Mouse (Mus musculus) monocyte, adult 5-6 weeks (primary cell): ENCODE data around the gene Taar7f. TPM values are rescaled to one million over a fixed set of nuclear protein-coding genes. Genes with fewer than 3 reads are reported as not detected.
"Not testable (repeated sequence)": the region's sequence is repeated elsewhere in the genome, so short reads cannot be mapped to it uniquely, and the experiment has no call there.

Source experiments
- ATAC-seq: fragments of 153-309, 156-312 bp; replicated peaks from 2 replicates; pipeline ENCODE4 v1.8.0; 2017; ENCODE audit warnings: mild to moderate bottlenecking; ENCODE audit not compliant: low TSS enrichment, insufficient number of reproducible peaks, severe bottlenecking, poor library complexity, low FRiP score
- total RNA-seq: library from RNA; stranded (forward); fragments of 200-1000, 200-491, 200-594 nt; gene quantifications from 3 replicates; pipeline ENCODE4 v1.2.3, GENCODE M21; 2017

Gene Taar7f
- total RNA-seq = not detected in 3 replicates

DNA sequence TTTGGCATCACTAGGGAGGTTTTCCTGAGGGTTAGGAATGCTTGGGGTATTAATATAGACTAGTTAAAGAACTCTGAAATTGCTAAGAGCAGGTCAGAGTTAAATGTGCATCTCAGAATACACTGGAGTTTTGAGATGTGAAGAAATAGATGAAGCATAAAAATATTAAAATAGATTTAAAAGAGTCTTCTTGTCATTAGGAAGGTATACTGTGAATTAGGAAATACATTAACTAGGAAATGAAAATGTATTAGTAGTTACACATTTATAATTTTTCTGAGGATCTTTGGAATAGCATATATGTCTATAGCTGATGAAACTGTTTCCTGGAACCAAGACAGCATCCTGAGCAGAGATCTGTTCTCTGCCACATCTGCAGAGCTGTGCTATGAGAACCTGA lies at the start of gene Taar7f:
Taar7f (plus strand) TSS at position 301 of the 400 bp plus-strand sequence.
- no peak for ATAC-seq

DNA sequence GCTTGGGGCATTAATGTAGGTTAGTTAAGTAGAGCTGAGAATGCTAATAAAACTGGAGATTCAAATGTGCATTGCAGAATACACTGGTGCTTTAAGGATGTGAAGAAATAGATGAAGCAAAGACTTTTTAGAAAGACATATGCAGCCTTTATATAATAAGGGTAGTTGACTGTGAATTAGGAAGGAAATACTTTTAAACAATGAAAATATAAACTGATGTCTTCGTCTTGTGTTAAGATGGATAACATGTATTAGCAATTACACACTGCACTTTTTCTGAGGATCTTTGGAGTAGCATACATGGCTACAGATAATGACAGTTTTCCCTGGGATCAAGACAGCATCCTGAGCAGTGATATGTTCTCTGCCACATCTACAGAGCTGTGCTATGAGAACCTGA lies 49.7 kb upstream of the Taar7f start, which contains the start of gene Taar7b:
Taar7b (plus strand) TSS at position 301 of the 400 bp plus-strand sequence.
- ATAC-seq = no peak

DNA sequence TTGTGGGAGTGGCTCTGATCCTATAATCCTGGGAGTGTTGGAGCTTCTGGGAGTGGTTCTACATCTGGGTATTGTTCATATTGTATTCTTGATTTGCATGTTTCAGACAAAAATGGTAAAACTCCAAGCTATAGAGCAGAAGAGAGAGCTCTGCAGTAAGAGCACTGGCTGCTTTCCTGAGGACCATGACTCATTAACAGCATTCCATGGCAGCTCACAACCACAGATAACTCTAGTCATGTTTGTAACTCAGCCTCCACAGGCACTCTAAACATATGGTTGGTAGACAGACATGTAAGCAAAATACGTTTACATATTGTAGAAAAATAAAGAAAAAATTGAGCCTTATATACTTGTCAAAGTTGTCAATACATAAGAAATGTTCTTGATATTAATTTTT lies 42.9 kb upstream of the Taar7f start:
- ATAC-seq = no peak

DNA sequence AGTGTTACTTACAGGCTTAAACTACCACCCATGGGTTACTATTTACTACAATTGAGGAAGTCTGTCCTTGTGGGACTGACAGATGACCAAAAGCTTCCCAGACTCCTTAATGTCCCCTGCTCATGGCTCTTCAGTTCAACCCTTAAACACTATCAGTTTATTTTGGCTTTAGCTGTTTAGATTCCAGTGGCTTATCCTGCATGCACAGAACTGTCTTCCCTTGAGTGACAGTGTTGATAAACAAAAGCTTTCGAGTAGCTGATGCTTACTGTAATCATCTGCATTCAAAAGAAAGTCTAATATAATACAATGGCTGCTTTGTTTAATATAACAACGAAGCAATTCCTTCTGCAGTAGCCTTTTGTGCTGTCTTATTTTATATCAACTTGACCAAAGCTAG lies 42.3 kb upstream of the Taar7f start:
- no peak for ATAC-seq

DNA sequence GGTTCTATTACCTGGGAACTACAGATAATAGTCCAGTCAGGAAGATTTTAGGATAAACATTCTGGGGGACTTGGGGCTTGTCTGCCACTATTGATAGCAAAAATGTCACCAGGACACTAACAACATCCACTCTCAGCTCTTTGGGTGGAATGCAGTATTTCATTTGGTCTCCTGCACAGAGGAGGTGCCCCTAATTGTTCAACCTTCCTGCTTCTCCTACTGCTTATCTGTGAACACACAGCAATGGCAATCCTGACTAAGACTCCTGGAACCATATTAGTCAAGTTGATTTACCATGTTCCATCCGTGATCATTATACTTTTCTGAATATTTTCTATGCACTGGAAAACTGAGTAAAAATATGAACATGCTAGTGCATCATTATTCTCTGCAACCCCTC lies 41.2 kb upstream of the Taar7f start:
- ATAC-seq = no peak

DNA sequence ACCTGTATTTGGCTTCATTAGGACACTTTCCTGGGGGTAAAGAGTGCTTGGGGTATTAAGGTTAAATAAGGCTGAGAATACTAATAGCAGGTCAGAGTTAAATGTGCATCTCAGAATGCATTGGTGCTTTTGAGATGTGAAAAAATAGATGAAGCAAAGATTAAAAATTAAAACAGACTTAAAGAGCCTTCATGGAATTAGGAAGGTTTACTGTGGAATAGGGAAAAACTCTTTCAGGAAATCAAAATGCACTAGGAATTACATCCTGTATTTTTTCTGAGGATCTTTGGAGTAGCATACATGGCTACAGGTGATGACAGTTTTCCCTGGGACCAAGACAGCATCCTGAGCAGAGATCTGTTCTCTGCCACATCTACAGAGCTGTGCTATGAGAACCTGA lies 22.4 kb upstream of the Taar7f start, which contains the start of gene Taar7d:
Taar7d (plus strand) TSS at position 301 of the 400 bp plus-strand sequence.
- no peak for ATAC-seq

DNA sequence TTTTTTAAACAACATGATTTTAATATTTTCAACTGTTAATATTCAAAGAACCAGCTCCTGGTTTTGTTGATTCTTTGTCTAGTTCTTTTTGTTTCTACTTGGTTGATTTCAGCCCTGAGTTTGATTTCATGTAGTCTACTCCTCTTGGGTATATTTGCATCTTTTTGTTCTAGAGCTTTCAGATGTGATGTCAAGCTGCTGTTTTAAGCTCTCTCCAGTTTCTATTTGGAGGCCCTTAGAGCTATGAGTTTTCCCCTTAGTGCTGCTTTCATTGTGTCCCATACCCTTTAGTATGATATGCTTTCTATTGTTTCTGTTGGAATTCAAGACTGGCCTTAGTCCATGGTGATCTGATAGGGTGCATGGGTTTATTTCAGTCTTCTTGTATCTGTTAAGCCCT lies 18.0 kb upstream of the Taar7f start:
- no peak for ATAC-seq

DNA sequence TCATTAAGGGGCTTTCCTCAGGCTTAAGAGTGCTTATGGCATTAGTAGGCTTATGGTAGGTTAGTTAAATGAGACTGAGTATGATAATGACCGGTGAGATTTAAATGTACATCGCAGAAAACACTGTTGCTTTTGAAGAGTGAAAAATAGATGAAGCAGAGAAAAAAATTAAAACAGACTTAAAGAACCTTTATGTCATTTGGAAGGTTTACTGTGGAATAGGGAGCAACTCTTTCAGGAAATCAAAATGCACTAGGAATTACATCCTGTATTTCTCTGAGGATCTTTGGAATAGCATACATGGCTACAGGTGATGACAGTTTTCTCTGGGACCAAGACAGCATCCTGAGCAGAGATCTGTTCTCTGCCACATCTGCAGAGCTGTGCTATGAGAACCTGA lies 12.0 kb upstream of the Taar7f start, which contains the start of gene Taar7e:
Taar7e (plus strand) TSS at position 301 of the 400 bp plus-strand sequence.
- no peak for ATAC-seq

DNA sequence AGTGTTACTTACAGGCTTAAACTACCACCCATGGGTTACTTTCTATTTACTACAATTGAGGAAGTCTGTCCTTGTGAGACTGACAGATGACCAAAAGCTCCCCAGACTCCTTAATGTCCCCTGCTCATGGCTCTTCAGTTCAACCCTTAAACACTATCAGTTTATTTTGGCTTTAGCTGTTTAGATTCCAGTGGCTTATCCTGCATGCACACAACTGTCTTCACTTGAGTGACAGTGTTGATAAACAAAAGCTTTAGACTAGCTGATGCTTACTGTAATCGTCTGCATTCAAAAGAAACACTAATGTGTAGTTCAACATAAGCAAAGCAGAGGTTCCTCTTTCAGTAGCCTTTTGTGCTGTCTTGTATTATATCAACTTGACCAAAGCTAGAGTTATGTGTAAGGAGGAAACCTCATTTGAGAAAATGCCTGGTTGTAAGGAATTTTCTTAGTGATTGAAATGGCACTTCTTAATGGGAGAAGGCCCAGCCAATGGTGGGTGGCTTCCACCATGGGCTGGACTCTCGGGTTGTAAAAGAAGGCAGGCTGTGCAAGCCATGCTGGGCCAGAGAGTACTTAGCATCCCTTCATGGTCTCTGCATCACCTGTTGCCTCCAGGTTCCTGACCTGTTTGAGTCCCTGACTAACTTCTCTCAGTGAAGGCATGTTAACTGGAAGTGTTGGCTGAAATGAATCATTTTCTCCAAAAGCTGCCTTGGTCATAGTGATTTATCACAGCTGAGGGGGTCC lies 9.0 kb upstream of the Taar7f start:
- no peak for ATAC-seq

DNA sequence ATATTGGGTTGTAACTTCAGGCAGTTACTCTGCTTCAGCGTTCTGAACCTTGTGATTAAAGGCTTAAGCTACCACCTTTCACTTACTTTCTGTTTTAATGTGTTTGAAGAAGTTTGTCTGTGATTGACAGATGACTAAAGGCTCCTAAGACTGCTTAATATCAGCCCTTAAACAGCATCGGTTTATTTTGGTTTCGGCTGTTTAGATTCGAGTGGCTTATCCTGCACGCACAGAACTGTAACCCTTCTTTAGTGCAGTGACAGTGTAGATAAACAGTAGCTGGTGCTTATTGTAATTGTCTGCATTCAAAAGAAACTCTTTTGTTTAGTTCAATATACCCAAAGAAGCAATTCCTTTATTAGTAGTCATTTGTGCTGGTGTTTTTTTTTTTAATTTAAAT lies 2.7 kb downstream of the Taar7f start:
- ATAC-seq = no peak

DNA sequence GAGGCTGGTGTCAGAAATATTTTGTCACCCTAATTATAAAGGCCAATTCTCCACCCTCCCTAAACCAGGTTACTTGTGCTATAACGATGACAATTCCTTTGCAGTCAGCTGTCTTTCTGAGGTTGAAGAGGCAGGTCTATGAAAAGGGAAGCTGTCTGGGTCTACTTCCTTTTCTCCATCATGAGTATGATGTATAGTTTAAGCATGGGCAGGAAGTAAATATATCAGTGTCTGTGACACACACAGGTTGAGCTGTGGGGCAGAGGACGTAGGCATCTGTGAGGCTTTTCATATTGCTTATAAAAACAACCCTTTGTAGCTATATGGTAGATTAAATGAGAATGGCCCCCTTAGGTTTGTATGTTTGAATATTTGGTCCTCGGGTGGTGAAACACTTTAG lies 9.7 kb downstream of the Taar7f start:
- ATAC-seq = no peak

DNA sequence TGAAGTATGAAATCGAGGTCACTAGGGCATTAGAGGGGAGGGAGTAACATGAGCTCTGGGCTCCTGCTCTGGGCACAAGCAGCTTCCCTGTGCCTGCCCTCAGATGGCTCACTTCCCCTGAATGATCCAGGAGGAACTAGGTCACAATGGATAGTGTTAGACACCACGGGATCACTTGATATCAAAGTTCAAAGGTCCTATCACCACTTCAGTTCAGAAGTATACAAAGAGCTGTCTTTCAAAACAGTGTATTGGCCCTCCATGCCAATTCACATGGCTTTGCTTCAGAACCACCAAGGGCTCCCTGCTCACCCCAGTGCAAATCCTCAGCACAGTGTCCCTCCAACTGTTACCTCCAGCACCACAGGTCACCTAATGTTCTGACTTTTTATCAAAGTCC lies 25.4 kb downstream of the Taar7f start:
- ATAC-seq = not testable (repeated sequence)

DNA sequence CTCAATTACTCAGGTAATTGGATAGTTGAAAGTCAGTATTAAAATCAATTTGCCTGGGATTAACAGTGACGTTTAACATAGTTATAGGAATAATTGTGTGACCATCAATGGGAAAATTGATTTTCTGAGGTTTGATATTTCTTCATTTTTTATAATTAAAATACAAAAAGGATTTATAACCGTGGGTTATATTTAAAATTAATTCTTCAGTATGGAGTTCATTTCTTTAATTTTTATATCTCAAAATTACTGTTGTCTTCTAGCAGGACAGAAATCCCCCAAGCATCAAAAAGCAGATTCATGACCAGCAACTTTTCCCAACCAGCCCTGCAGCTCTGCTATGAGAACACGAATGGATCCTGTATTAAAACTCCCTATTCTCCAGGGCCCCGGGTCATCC lies 26.9 kb downstream of the Taar7f start, which contains the start of gene Taar8a:
Taar8a (plus strand) TSS at position 301 of the 400 bp plus-strand sequence.
- ATAC-seq = not testable (repeated sequence)

DNA sequence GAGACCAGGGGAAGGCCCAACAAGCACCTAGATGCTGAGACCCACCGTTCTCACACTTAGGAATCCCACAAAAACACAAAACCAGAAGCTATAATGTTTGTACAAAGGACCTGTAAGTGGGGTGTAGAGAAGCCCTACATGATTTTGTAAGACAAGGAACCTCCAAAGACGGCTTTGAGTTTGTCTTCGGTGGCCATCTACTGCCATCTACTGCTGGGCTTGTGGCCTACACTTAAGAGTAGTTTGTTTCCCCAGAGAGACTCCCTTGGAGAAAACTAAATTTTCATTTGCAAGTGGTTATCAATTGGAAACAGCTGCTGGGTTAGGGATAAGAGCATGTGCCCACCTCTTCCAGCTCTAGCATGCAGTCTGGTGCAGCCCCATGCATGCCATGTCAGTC lies 30.9 kb downstream of the Taar7f start:
- no peak for ATAC-seq

DNA sequence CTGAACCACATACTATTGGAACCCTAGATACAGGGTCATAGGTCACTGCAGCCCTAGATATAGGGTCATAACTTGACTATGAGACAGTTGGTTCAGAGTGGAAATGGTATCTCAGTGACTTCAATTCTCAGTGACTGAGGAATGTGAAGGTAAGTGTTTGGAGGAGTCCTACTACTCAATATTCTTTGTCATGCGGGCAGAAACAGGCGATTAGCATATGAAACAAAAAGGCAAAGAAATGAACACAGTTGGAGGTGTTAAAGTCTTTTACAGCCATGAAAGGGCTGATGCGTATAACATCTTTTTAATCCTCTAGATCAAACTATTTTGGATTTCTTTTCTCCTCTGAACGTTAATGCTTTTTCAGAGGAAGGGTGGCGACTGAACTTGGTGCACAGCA lies 36.6 kb downstream of the Taar7f start:
- ATAC-seq = no peak

DNA sequence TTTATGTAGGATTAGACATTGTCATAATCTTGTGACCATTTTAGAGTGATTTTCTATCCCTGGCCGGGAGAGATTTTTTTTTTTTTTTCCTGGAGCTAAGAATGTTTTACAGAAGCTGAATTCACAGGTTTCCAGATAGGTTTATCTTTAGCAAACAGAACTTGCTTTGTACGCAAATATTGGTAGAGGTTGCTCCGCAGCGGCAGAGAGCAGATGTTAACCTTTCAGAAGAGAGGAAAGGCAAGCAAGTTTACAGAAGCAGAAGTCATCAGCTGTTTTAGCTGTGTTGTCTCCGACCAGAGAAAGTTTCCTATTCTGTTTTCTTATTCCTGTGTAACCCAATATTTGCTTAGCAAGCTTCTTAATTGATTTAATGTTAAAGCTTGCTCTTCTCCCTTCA lies 37.2 kb downstream of the Taar7f start:
- ATAC-seq = no peak

DNA sequence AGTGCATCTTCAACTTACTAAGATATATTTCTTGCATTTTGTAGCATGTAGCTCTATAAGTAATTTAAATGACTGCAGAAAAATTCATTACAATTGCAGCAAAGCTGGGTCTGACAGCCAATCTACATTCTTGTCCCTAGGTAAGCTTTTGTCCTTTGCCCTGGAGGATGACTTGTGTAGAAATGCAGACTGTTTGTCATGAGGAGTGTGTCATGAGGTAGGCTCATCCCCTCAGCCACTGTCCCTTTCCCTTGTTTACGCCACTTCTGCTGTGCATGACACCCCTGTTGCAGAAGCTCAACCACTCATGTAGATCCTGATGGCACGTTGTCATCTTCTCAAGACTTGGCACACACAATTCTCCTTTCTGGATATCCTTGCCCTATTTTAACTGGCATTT lies 37.9 kb downstream of the Taar7f start:
- ATAC-seq = no peak

DNA sequence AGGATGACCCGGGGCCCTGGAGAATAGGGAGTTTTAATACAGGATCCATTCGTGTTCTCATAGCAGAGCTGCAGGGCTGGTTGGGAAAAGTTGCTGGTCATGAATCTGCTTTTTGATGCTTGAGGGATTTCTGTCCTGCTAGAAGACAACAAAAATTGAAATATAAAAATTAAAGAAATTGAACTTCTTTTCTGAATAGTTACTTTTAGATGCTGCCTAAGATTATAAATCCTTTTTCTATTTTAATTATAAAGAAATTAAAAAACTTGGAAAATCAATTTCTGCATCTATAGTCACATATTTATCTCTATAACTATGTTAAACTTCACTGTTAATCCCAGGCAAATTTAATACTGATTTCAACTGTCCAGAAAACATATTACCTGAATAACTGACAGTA lies 42.9 kb downstream of the Taar7f start, which contains the start of gene Taar8b:
Taar8b (minus strand) TSS at position 101 of the 400 bp plus-strand sequence.
- no peak for ATAC-seq

DNA sequence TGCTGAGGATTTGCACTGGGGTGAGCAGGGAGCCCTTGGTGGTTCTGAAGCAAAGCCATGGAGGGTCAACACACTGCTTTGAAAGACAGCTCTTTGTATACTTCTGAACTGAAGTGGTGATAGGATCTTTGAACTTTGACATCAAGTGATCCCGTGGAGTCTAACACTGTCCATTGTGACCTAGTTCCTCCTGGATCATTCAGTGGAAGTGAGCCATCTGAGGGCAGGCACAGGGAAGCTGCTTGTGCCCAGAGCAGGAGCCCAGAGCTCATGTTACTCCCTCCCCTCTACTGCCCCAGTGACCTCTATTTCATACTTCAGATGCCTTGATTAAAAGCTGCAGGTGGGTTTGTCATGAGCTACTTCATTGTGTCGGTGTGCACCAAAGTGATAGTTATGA lies 47.7 kb downstream of the Taar7f start:
- ATAC-seq = not testable (repeated sequence)
